ENCODE assay signal across 28 mouse cellular contexts in genomic region chr1:176065281-176065680, GRCm38 (mm10).
"Had no signal": no experiment of that assay in that cellular context is flagged by ENCODE, and none has a peak within 500 bp of the region (broad histone marks: within the 10 kb centered on the region; RNA-seq: fewer than 3 reads in every experiment).

No protein-coding gene starts in this region.

- H3K36me3 ChIP-seq: embryonic facial prominence, embryonic 10.5 days; embryonic facial prominence, embryonic 12.5 days; embryonic facial prominence, embryonic 13.5 days; embryonic facial prominence, embryonic 15.5 days; forebrain, embryonic 10.5 days; forebrain, embryonic 12.5 days; forebrain, embryonic 15.5 days had no signal

- H3K4me3 ChIP-seq: embryonic facial prominence, embryonic 10.5 days; embryonic facial prominence, embryonic 12.5 days; embryonic facial prominence, embryonic 13.5 days; embryonic facial prominence, embryonic 15.5 days; erythroblast, embryonic 14.5 days; forebrain, embryonic 10.5 days; forebrain, embryonic 12.5 days; forebrain, embryonic 13.5 days; forebrain, embryonic 15.5 days; gastrocnemius, adult 2 months had no signal

- H3K4me1 ChIP-seq: embryonic facial prominence, embryonic 10.5 days; embryonic facial prominence, embryonic 12.5 days; embryonic facial prominence, embryonic 13.5 days; embryonic facial prominence, embryonic 15.5 days; forebrain, embryonic 10.5 days; forebrain, embryonic 12.5 days; forebrain, embryonic 13.5 days; forebrain, embryonic 15.5 days had no signal

- H3K27me3 ChIP-seq: embryonic facial prominence, embryonic 12.5 days; embryonic facial prominence, embryonic 13.5 days; embryonic facial prominence, embryonic 15.5 days; forebrain, embryonic 12.5 days; forebrain, embryonic 13.5 days; forebrain, embryonic 15.5 days had no signal

- H3K9me3 ChIP-seq: embryonic facial prominence, embryonic 10.5 days; embryonic facial prominence, embryonic 12.5 days; embryonic facial prominence, embryonic 13.5 days; embryonic facial prominence, embryonic 15.5 days; forebrain, embryonic 10.5 days; forebrain, embryonic 12.5 days; forebrain, embryonic 15.5 days had no signal

- H3K9ac ChIP-seq: embryonic facial prominence, embryonic 12.5 days; embryonic facial prominence, embryonic 13.5 days; embryonic facial prominence, embryonic 15.5 days; forebrain, embryonic 12.5 days; forebrain, embryonic 13.5 days; forebrain, embryonic 15.5 days; forebrain, postnatal 0 days had no signal

- H3K27ac ChIP-seq: embryonic facial prominence, embryonic 10.5 days; embryonic facial prominence, embryonic 12.5 days; embryonic facial prominence, embryonic 13.5 days; embryonic facial prominence, embryonic 15.5 days; forebrain, embryonic 10.5 days; forebrain, embryonic 12.5 days; forebrain, embryonic 13.5 days; forebrain, embryonic 15.5 days; gastrocnemius, adult 2 months had no signal

- ATAC-seq: forebrain, embryonic 13.5 days; forebrain, embryonic 14.5 days; forebrain, embryonic 15.5 days; forebrain, embryonic 16.5 days; forebrain, postnatal 0 days had no signal

- H3K4me2 ChIP-seq: embryonic facial prominence, embryonic 12.5 days; embryonic facial prominence, embryonic 13.5 days; embryonic facial prominence, embryonic 15.5 days; forebrain, embryonic 12.5 days; forebrain, embryonic 13.5 days; forebrain, embryonic 15.5 days had no signal

- DNase-seq: cerebellum, adult 18-20 months; cerebellum, adult 2 months; cerebellum, adult 8-10 months; cerebellum, adult 9-10 months; cerebellum, adult 9-11 months; cerebellum, postnatal 10 days; cerebellum, postnatal 14 days; cerebellum, postnatal 25 days; cerebellum, postnatal 36 days; embryo, embryonic 11 days; forebrain, postnatal 0 days; gastrocnemius, adult 2 months; gastrocnemius, postnatal 10 days; gastrocnemius, postnatal 14 days; gastrocnemius, postnatal 25 days; gastrocnemius, postnatal 36 days; heart, adult 11 months had no signal
